Mouse (Mus musculus) urinary bladder, postnatal 36 days (tissue): Measurements from ENCODE around the gene Gm10273.
"Not testable (repeated sequence)": the region's sequence is repeated elsewhere in the genome, so short reads cannot be mapped to it uniquely, and the experiment has no call there.

Source experiments
- DNase-seq, 2 experiments: peaks; one replicate each; pipeline ENCODE4 v3.0.0; 2022; ENCODE audit warnings: low spot score in 2 of 2, mixed read lengths in 1 of 2

The Gm10273 gene

DNA sequence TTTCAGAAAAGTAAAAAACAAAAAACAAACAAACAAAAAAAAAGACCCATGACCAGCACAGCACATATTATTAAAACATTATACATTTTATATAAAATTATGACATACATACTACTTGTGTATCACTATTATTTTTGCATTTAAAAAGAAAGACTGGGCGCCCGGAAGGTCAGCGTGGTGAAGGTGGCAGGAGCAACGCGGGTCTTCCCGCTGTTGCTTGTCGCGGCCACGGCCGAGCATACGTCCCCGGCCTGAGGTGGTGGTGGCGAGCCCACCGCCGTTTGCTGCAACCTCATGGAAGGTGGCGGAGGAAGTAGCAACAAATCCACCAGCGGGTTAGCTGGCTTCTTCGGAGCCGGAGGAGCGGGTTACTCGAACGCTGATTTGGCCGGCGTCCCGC lies at the start of gene Gm10273:
Gm10273 (plus strand) TSS at position 172 of the 400 bp plus-strand sequence.
- not testable (repeated sequence) for DNase-seq

GRCm38 (mm10) chr10:59346560-59346959 lies 48.9 kb upstream of the Gm10273 start:
- DNase-seq: no peak

GRCm38 (mm10) chr10:59348200-59348599 lies 47.2 kb upstream of the Gm10273 start:
- no peak for DNase-seq

DNA sequence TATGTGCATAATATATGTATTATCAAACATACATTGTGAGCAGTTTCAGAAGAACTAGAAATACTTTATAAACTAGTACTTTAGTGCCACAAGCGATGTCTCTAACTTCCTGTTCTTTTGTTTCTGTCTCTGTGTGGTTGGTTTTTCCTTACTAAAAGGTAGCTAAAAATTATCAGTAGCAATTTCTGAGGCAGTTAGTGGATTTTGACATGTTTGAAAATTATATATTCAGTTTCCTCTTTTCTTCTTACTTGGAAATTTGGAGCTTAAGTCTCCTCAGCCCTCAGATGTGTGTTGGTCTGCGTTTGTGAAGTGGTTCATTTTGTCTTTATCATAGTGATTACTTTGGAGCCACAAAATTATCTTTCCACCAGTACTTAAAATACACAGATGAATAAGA lies 45.9 kb upstream of the Gm10273 start:
- DNase-seq: no peak

DNA sequence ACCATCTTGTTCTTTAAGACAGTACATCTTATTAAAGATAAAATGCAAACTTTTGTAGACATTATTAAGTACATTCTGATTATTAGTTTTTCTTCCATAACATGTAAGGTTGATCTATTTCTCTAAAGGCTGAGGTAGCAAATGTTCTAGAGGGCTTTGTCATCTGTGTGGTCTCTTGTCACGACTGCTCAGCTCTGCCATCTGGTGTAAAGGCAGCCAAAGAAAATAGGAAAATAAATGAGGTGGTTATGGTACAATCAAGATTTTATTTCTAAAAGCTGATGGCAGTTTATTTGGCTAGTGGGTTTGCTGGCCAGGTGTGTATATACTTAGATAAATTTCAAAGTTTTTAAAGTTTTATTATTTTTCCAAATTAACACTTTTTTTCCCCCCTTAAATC lies 42.4 kb upstream of the Gm10273 start:
- DNase-seq: no peak

- DNase-seq: no peak
These were observed 41.3 kb upstream of the Gm10273 start for GRCm38 (mm10) chr10:59354120-59354519.

DNA sequence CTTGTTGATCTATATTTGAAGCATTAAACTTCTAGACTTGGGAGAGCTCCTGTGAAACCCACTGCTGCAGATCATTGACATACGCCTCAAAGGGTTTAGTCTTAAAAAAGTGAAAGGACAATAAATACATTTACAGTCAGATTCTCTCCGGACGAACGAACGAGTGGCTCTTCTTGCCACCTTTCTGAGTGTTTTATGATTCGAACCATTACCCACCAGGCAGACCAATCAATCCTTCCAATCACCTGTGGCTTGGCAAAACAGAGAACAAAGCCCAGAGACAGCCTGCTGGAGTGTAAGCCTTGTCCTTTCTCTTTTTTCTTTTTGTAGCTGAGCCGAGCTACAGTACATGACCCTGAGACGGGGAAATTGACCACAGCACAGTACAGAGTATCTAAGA lies 40.4 kb upstream of the Gm10273 start:
- no peak for DNase-seq

DNA sequence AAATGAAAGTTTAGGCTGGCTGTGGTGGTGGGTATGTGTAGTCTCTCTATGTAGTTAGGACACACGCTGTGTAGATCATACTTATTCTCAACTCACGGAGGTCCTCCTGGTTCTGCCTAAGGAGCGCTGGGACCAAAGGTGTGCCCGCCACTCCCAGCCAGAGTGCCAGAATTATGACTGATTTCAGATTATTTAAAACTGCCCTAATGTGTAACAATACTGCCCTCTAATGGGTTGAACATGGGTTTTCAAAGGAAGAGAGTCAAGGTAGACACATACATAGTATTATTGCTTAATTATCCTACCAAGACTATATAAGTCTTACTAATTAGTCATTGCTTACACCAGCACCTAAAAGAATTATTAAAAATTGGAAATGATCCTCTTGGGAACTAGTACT lies 36.7 kb upstream of the Gm10273 start:
- DNase-seq: no peak

GRCm38 (mm10) chr10:59363208-59363607 lies 32.2 kb upstream of the Gm10273 start:
- DNase-seq: no peak

- DNase-seq: no peak
These were observed 30.9 kb upstream of the Gm10273 start for GRCm38 (mm10) chr10:59364551-59364950.

DNA sequence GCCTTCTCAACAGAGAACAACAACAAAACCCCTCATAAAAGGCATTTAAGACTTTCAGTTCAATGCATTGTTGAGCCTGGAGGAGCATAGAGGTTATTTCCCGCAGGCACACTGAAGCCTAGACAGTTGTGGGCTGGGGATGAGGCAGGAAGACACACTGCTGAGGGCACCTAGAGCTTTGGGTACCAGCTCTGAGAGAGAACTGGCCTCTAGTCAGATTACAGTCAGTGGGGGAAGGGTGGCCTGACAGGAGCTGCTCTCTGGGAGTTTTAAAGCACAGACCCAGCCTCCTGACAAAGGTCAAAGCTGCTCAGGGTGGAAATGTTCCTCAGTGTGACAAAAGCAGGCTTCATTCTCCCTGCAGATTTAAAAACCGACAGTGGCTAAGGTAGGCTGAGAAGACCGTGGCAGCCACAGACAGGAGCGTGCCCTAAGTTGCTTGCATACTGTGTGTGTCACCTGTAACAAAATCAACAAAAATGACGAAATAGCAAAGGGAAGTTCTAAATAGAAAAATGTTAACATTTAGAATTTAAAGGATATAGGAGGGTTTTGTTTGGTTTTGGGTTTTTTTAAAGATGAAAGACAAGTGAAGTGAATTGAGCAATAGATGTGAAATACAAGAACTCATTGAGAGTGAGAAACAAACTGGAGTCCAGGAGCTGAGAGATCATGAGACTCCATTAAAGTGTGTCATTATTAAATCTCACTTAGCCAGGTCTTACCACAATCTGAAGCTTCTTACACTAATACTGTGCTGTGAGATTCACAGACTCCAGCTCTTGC lies 29.4 kb upstream of the Gm10273 start:
- DNase-seq: peak in 1 of 2 experiments; percentile 3

DNA sequence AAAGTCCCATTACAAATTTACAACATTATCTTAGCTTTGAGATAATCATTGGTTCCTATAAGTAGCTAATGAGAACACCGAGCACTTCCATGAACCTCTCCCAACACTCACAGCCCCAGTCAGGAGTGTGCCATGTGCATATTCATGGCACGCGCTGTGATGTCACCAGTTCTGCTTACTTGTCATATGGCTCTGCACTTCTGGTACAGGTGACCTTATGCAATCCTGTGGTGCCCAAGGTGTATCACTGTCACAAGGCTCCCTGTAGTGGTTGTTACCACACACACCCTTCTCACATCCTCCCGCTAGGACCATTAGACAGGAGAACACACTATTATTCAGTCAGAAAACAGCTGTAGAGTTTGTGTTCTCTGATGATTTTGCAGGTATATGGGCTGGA lies 28.7 kb upstream of the Gm10273 start:
- no peak for DNase-seq

DNA sequence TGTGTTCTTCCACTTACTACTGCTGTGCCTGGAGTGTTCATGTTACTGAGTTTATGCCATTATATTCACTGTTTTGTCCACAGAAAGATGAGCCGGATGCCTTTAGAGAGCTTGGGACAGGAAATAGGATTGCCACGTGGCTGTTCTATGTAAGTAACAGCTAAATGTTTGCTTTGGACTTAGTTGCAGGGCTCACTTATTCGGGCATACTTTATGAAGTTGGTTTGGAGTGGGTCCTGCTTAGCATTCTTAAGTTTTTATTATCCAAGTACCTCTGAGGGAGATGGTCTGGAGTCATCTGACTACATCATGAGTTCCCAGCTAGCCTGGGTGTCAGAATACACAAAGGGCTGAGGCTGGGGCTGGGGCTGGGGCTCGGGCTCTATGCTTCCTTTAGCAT lies 28.2 kb upstream of the Gm10273 start:
- DNase-seq: no peak

- DNase-seq: no peak
These were observed 26.7 kb upstream of the Gm10273 start for GRCm38 (mm10) chr10:59368729-59369128.

GRCm38 (mm10) chr10:59369426-59369825 lies 26.0 kb upstream of the Gm10273 start:
- no peak for DNase-seq

GRCm38 (mm10) chr10:59377906-59378305 lies 17.5 kb upstream of the Gm10273 start:
- DNase-seq: peak; percentile 22 to 30

GRCm38 (mm10) chr10:59378728-59379127 lies 16.7 kb upstream of the Gm10273 start:
- no peak for DNase-seq

GRCm38 (mm10) chr10:59379927-59380326 lies 15.5 kb upstream of the Gm10273 start:
- no peak for DNase-seq

DNA sequence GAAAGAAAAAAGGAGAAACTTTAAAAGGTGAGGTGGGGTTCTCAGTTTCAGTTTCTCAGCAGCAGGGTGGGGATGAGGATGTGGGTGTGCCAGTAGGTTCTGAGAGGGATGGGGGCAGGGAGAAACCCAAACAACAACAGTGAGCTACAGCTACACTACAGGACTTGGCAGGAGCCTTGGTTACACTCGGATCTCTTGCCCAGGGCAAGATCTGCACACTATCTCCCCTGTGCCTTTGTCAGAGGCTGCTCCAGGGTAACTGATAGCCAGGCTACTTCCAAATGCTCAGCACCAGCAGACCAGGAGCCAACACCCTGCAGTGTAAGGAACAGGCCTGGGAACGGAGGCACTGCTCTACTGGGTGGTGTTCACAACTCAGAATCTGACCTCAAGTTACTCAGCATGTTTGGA lies 15.0 kb upstream of the Gm10273 start:
- no peak for DNase-seq

GRCm38 (mm10) chr10:59381563-59381962 lies 13.9 kb upstream of the Gm10273 start:
- DNase-seq: not testable (repeated sequence)

DNA sequence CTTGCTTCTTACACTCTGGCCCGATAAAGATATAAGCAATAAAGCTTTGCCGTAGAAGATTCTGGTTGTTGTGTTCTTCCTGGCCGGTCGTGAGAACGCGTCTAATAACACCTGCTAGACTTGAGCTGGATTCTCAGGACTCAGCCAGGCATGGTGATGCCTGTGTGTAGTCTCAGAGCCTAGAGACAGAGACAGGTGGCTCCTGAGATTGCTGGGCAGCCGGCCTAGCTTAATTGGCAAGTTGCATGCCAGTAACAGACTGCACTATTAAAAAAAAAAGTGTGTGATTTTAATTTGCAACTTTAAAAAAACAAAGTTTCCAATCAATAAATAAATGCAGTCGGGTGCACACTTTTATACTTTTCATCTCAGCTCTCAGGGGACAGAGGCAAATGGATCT lies 8.5 kb upstream of the Gm10273 start:
- DNase-seq: no peak

DNA sequence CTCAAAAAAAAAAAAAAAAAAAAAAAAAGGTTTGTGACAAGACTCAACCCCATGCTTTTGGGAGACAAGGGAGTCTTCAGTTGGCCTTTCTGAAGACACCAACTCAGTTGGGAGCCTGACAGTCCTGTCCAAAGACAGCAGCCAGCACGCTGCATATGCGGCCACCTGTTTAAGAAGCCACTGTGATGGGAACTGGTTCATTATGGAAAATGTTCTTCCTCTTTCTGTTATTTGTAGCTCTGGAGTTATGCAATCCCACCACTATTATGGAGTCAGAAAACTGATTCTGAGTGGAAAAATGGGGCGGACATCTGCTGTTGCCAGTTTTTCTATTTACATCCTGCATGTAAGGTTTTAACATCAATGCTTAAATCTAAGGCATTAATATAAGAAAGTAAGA lies 5.8 kb upstream of the Gm10273 start:
- DNase-seq: no peak

DNA sequence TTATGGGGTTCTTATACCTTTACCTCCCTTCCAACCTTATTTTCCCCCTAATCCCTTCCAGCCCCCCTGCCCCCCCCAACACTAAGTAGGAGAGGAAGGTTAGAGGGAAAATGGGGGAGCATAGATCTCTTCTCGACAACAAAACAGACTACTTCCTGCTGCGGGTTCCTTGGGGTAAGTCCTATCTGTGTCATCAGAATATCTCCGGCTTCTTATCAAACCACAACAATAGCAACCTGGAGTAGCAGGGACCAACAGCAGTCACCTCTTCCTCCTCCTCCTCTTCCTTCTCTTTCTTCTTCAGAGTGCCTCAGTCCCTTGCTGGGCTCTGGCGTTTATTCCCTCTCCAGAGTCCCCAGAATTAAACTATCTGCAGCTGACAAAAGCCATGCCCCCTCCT lies 3.5 kb upstream of the Gm10273 start:
- no peak for DNase-seq
